Mouse (Mus musculus) ES-E14 (cell line): ENCODE measurements around the gene Aldob. TPM values are rescaled to one million over a fixed set of nuclear protein-coding genes. Genes with fewer than 3 reads are reported as not detected.

Source experiments
- DNase-seq: peaks from one replicate; pipeline ENCODE4 v3.0.0-alpha.2; 2013; ENCODE audit warnings: low read depth, low spot score
- H3K27ac ChIP-seq: 2 replicates; pipeline ENCODE4 v1.5.1; 2012; ENCODE audit warnings: low read depth, mild to moderate bottlenecking, low read length, moderate library complexity, mixed read lengths; ENCODE audit not compliant: poor library complexity, insufficient read depth, severe bottlenecking
- H3K36me3 ChIP-seq: 2 replicates; pipeline ENCODE4 v1.6.1; 2012; ENCODE audit warnings: mild to moderate bottlenecking, low read length, moderate library complexity, mixed read lengths; ENCODE audit not compliant: control insufficient read depth, poor library complexity, insufficient read depth, severe bottlenecking
- H3K4me1 ChIP-seq, 2 experiments: fragments of 150-350 bp in 1 of 2; sonication (generic) in 1 of 2; 2 replicates each; pipeline ENCODE4 v1.6.1; 2012; ENCODE audit warnings: low read length in 2 of 2, mild to moderate bottlenecking in 1 of 2, mixed read lengths in 1 of 2; ENCODE audit not compliant: control insufficient read depth in 2 of 2, insufficient read depth in 2 of 2, poor library complexity in 1 of 2
- H3K4me3 ChIP-seq, 2 experiments: fragments of 150-350 bp in 1 of 2; sonication (generic) in 1 of 2; 2 replicates each; pipeline ENCODE4 v1.5.1; 2012; ENCODE audit warnings: low read length in 2 of 2, low read depth in 1 of 2, mild to moderate bottlenecking in 1 of 2, mixed read lengths in 1 of 2; ENCODE audit not compliant: insufficient read depth in 1 of 2, poor library complexity in 1 of 2, severe bottlenecking in 1 of 2
- H3K9ac ChIP-seq: 2 replicates; pipeline ENCODE4 v1.6.1; 2012; ENCODE audit warnings: low read depth, mild to moderate bottlenecking, low read length, mixed read lengths; ENCODE audit not compliant: poor library complexity, insufficient read depth, severe bottlenecking
- H3K9me3 ChIP-seq: fragments of 150-350 bp; sonication (generic); 2 replicates; pipeline ENCODE4 v1.6.1; 2012; ENCODE audit warnings: low read depth, mild to moderate bottlenecking, low read length; ENCODE audit not compliant: control insufficient read depth, insufficient read depth
- CHD2 ChIP-seq: IDR thresholded peaks from 2 replicates; pipeline ENCODE4 v1.6.1; 2014; ENCODE audit warnings: mild to moderate bottlenecking, low read depth, low read length, inconsistent platforms
- HCFC1 ChIP-seq: IDR thresholded peaks from 2 replicates; pipeline ENCODE4 v1.6.1; 2012; ENCODE audit warnings: low read length, inconsistent platforms, borderline replicate concordance; ENCODE audit not compliant: insufficient read depth
- MAFK ChIP-seq: IDR thresholded peaks from 2 replicates; pipeline ENCODE4 v1.6.1; 2014; ENCODE audit warnings: mild to moderate bottlenecking, low read depth, low read length, inconsistent platforms; ENCODE audit not compliant: insufficient read depth
- ZC3H11A ChIP-seq: IDR thresholded peaks from 2 replicates; pipeline ENCODE4 v1.6.1; 2012; ENCODE audit warnings: low read depth, mild to moderate bottlenecking, inconsistent platforms, low read length, borderline replicate concordance
- ZNF384 ChIP-seq: IDR thresholded peaks from 2 replicates; pipeline ENCODE4 v1.6.1; 2012; ENCODE audit warnings: low read depth, low read length, inconsistent platforms
- in situ Hi-C, 2 experiments: fragments of 600-800 bp; cut with MboI; formaldehyde crosslinking; loops; one replicate each; pipeline ENCODE4 v1.15.1; 2025; ENCODE audit warnings: low sequenced_read_pairs in 2 of 2, inconsistent platforms in 1 of 2; ENCODE audit not compliant: unreplicated experiment in 2 of 2
- total RNA-seq: library from RNA; depleted of rRNA; stranded (reverse); fragments of 300-350 nt; gene quantifications from 2 replicates; pipeline ENCODE4 v1.2.3, GENCODE M21; 2012

Aldob gene
- total RNA-seq, 1 experiment = not detected

GRCm38 (mm10) chr4:49522576-49522975, 26.8 kb downstream of the Aldob start:
- Histone ChIP-seq H3K9me3 (no peaks in the 10 kb centered on the region), H3K4me3 (no peak overlapping the region), H3K27ac (no peak overlapping the region), H3K36me3 (no peaks in the 10 kb centered on the region; the same call in 1 of the 2 replicates), H3K9ac (no peak overlapping the region), H3K4me1 (peaks cover 0 to 2% of the 10 kb centered on the region in 2 experiments; a peak in 2 of 4 replicates)
- TF ChIP-seq HCFC1 (no peak), CHD2 (no peak), ZC3H11A (no peak), MAFK (no peak), ZNF384 (no peak)
- in situ Hi-C loops = no loop called here
- DNase-seq = no peak

- H3K36me3 ChIP-seq = no peaks in the 10 kb centered on the region; the same call in 1 of the 2 replicates
- no peak for DNase-seq
- H3K4me1 ChIP-seq = peaks cover 0 to 2% of the 10 kb centered on the region in 2 experiments; a peak in 2 of 4 replicates
- TF ChIP-seq ZNF384 (no peak), MAFK (no peak), ZC3H11A (no peak), CHD2 (no peak), HCFC1 (no peak)
- H3K9me3 ChIP-seq = no peaks in the 10 kb centered on the region
- H3K4me3 ChIP-seq = peak overlapping the region; percentile 74 to 97
- H3K27ac ChIP-seq = no peak overlapping the region
- peak overlapping the region; percentile 55 for H3K9ac ChIP-seq
- in situ Hi-C loops = no loop called here
Measured at GRCm38 (mm10) chr4:49521346-49521745, 28.0 kb downstream of the Aldob start.

DNA sequence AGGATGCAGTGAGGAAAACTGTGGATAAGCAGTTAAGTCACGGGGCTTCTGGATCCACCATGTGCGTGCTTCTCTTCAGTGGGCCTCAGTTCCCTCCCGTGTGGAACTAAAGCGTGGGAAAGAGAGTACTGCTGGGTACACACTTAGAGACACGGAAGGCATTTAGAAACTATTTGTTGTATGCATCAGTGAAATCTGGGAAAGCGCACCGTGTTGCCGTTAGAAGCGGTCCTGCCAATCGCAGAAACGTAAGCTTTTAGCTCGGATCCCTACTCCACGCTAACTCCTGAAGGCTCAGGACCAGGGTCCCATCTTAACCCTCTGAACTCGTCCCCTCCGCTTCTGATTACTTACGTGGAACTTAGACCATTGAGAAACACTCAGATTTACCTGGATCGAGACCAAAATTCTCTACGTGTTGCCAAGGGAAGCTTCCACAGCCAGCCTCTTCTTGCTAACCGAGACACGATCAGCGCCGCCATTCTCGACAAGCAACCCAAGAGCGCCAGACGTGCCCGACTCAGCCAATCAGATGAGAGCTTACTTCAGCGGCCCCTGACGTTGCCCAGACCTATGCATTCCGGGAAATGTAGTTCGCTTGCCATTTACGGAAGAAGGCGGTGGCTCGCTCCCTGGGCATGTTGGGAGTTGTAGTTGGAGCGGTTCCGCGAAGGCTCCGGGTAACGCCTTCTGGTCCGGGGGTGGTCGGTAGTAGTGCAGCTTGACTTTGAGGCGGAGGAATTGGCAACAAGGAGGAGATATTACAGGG, 28.6 kb downstream of the Aldob start, which contains the start of the genes Mrpl50 and Zfp189:
Mrpl50 (minus strand) TSS at position 522 of the 769 bp plus-strand sequence.
Zfp189 (plus strand) TSS at position 605 of the 769 bp plus-strand sequence.
- H3K36me3 ChIP-seq = no peaks in the 10 kb centered on the region; the same call in 1 of the 2 replicates
- DNase-seq = peak; percentile 89
- peak within 1 kb of the TSS; percentile 78 to 97 for H3K4me3 ChIP-seq
- no peak for TF ChIP-seq ZNF384
- TF ChIP-seq MAFK = no peak
- 0 out of 2 replicates have a peak, but pooled peaks have one; percentile 68 for TF ChIP-seq CHD2
- no peak for TF ChIP-seq ZC3H11A
- TF ChIP-seq HCFC1 = peak; percentile 99
- no peaks in the 10 kb centered on the region for H3K9me3 ChIP-seq
- H3K4me1 ChIP-seq = peaks cover 0 to 2% of the 10 kb centered on the region in 2 experiments; a peak in 2 of 4 replicates
- H3K27ac ChIP-seq = peak within 1 kb of the TSS; percentile 10; the same call in 1 of the 2 replicates
- H3K9ac ChIP-seq = peak within 1 kb of the TSS; percentile 92
- in situ Hi-C loops = no loop called here

GRCm38 (mm10) chr4:49519476-49519875, 29.9 kb downstream of the Aldob start:
- in situ Hi-C loops = no loop called here
- TF ChIP-seq ZNF384 (no peak), MAFK (no peak), CHD2 (no peak), ZC3H11A (no peak), HCFC1 (no peak)
- Histone ChIP-seq H3K9ac (no peak overlapping the region), H3K36me3 (no peaks in the 10 kb centered on the region; the same call in 1 of the 2 replicates), H3K4me1 (peaks cover 0 to 2% of the 10 kb centered on the region in 2 experiments; a peak in 2 of 4 replicates), H3K4me3 (peak overlapping the region; percentile 32 to 97; a peak in 3 of 4 replicates), H3K27ac (no peak overlapping the region), H3K9me3 (no peaks in the 10 kb centered on the region)
- DNase-seq = peak; percentile 56
